Mouse (Mus musculus): ENCODE results near the gene Grin2c. TPM values are rescaled to one million over a fixed set of nuclear protein-coding genes. Genes with fewer than 3 reads are reported as not detected.

Grin2c gene
- total and polyA plus RNA-seq, 3 experiments, result not detected

DNA sequence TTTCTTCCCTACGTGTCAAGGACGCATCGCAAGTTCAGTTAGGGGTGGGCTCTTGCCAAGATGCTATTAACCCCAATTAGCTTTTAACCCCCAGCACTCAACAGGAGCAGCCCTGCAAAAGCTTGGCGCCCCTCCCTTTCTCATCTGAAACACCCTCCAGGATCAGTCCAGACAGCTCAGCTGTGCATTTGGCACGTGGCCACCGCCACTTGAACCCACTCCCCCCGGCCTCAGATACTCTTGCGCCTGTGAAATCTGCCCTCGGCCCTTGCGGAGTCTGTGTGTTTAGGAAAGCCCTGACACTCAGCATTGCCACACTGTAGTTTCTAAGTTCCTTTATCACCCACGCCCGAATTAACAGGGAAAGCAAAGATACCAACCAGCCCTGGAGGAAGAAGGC is 45.0 kb downstream of the Grin2c start:
- peaks cover 0 to 6% of the 10 kb centered on the region in 2 experiments; a peak in 2 of 4 replicates for H3K4me1 ChIP-seq (ENCODE audit: control insufficient read depth in 1 of 2, insufficient read depth in 2 of 2, low read length in 2 of 2)
- no peaks in the 10 kb centered on the region for H3K27me3 ChIP-seq (ENCODE audit: control insufficient read depth in 1 of 2, insufficient read depth in 2 of 2, low read length in 2 of 2)
- TF ChIP-seq UBTF (IDR thresholded peaks at IDR 0.05; ENCODE audit: borderline replicate concordance, insufficient read depth, low read depth, low read length) (no peak), MAFK (IDR thresholded peaks at IDR 0.05; ENCODE audit: borderline replicate concordance, low read depth, low read length) (no peak), KAT2A (conservative IDR thresholded peaks at IDR 0.05; ENCODE audit: low read depth, low read length) (no peak), JUND (IDR thresholded peaks at IDR 0.05; ENCODE audit: low read depth, low read length) (no peak), ZKSCAN1 (IDR thresholded peaks at IDR 0.05; ENCODE audit: low read depth, low read length) (no peak), CHD1 (IDR thresholded peaks at IDR 0.05; ENCODE audit: low read depth, low read length) (no peak), POLR2AphosphoS5 (IDR thresholded peaks at IDR 0.05; ENCODE audit: borderline replicate concordance, low read depth, low read length) (no peak), MEF2A (IDR thresholded peaks at IDR 0.05; ENCODE audit: extremely low read depth, insufficient replicate concordance, low read depth, low read length, poor library complexity, severe bottlenecking) (no peak), MYB (IDR thresholded peaks at IDR 0.05; ENCODE audit: low read depth, low read length) (no peak), TBP (IDR thresholded peaks at IDR 0.05; ENCODE audit: low read depth, low read length) (no peak), POLR2A (IDR thresholded peaks at IDR 0.05; ENCODE audit: control insufficient read depth in 1 of 2, insufficient read depth in 1 of 2, low read depth in 1 of 2, low read length in 2 of 2, poor library complexity in 1 of 2) (no peak), MAZ (IDR thresholded peaks at IDR 0.05; ENCODE audit: low read depth, low read length) (no peak), BHLHE40 (IDR thresholded peaks at IDR 0.05; ENCODE audit: borderline replicate concordance, low read depth, low read length) (no peak), E2F4 (IDR thresholded peaks at IDR 0.05; ENCODE audit: borderline replicate concordance, low read depth, low read length) (no peak), GABPA (IDR thresholded peaks at IDR 0.05; ENCODE audit: low read depth, low read length) (no peak), GATA1 (IDR thresholded peaks at IDR 0.05; ENCODE audit: low read depth, low read length) (no peak), RCOR1 (IDR thresholded peaks at IDR 0.05; ENCODE audit: low read depth, low read length) (no peak), EP300 (IDR thresholded peaks at IDR 0.05; ENCODE audit: low read depth in 1 of 2, low read length in 2 of 2) (no peak)
- H3K4me3 ChIP-seq (ENCODE audit: control insufficient read depth in 1 of 2, insufficient read depth in 1 of 2, low read depth in 2 of 2, low read length in 2 of 2), result no peak overlapping the region
- no peak overlapping the region for H3K27ac ChIP-seq (ENCODE audit: control insufficient read depth, low read depth, low read length)
- no peaks in the 10 kb centered on the region for H3K9me3 ChIP-seq (replicated peaks; ENCODE audit: insufficient read depth, low read length)
- no peak overlapping the region for H3K9ac ChIP-seq (ENCODE audit: control insufficient read depth, low read depth, low read length, poor library complexity, severe bottlenecking)
- DNase-seq (ENCODE audit: low read depth, low spot score), result no peak
- H3K36me3 ChIP-seq (ENCODE audit: control insufficient read depth in 1 of 2, insufficient read depth in 2 of 2, low read length in 2 of 2), result peaks cover 0 to 2% of the 10 kb centered on the region in 2 experiments; a peak in 3 of 4 replicates
- H3K79me2 ChIP-seq (ENCODE audit: control insufficient read depth, insufficient read depth, low read length, poor library complexity), result no peaks in the 10 kb centered on the region

DNA sequence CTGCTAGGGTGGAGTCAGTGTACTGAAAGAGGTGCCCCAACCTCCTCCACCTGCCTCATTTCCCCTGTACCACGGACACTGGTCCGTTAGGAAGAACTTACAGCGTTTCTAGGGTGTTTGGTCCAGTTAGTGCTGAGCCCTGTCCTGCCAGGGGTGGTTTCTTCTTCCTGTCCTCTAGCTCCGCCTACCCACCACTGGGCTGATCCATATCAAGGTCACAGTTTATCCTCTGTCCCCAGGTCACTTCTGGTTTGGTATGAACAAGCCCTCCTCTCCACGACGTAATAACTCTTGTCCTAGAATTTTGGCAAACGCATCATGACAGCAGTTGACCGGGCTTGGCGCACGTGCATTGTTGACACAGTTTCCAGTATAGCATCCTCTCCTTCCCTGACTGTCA is 47.4 kb downstream of the Grin2c start:
- Histone ChIP-seq H3K36me3 (ENCODE audit: control insufficient read depth in 1 of 2, insufficient read depth in 2 of 2, low read length in 2 of 2) (peaks cover 0 to 2% of the 10 kb centered on the region in 2 experiments; a peak in 3 of 4 replicates), H3K27ac (ENCODE audit: control insufficient read depth, low read depth, low read length) (no peak overlapping the region), H3K4me1 (ENCODE audit: control insufficient read depth in 1 of 2, insufficient read depth in 2 of 2, low read length in 2 of 2) (peaks cover 0 to 2% of the 10 kb centered on the region in 2 experiments; a peak in 2 of 4 replicates), H3K9ac (ENCODE audit: control insufficient read depth, low read depth, low read length, poor library complexity, severe bottlenecking) (no peak overlapping the region), H3K79me2 (ENCODE audit: control insufficient read depth, insufficient read depth, low read length, poor library complexity) (no peaks in the 10 kb centered on the region), H3K27me3 (ENCODE audit: control insufficient read depth in 1 of 2, insufficient read depth in 2 of 2, low read length in 2 of 2) (no peaks in the 10 kb centered on the region), H3K9me3 (replicated peaks; ENCODE audit: insufficient read depth, low read length) (no peaks in the 10 kb centered on the region), H3K4me3 (ENCODE audit: control insufficient read depth in 1 of 2, insufficient read depth in 1 of 2, low read depth in 2 of 2, low read length in 2 of 2) (no peak overlapping the region)
- no peak for TF ChIP-seq ETS1 (IDR thresholded peaks at IDR 0.05; ENCODE audit: low read depth, low read length)
- TF ChIP-seq EP300 (IDR thresholded peaks at IDR 0.05; ENCODE audit: low read depth in 1 of 2, low read length in 2 of 2), result no peak
- no peak for TF ChIP-seq MXI1 (IDR thresholded peaks at IDR 0.05; ENCODE audit: low read depth, low read length)
- no peak for TF ChIP-seq MYB (IDR thresholded peaks at IDR 0.05; ENCODE audit: low read depth, low read length)
- no peak for TF ChIP-seq GABPA (IDR thresholded peaks at IDR 0.05; ENCODE audit: low read depth, low read length)
- TF ChIP-seq ZMIZ1 (IDR thresholded peaks at IDR 0.05; ENCODE audit: low read depth, low read length), result no peak
- no peak for TF ChIP-seq SIN3A (IDR thresholded peaks at IDR 0.05; ENCODE audit: low read length)
- no peak for TF ChIP-seq JUND (IDR thresholded peaks at IDR 0.05; ENCODE audit: low read depth, low read length)
- no peak for TF ChIP-seq CTCF (IDR thresholded peaks at IDR 0.05 in 2 of 3, conservative IDR thresholded peaks at IDR 0.05 in 1 of 3; ENCODE audit: control insufficient read depth in 1 of 3, insufficient read depth in 1 of 3, low read depth in 2 of 3, low read length in 3 of 3, poor library complexity in 1 of 3, severe bottlenecking in 1 of 3)
- no peak for TF ChIP-seq USF1 (IDR thresholded peaks at IDR 0.05; ENCODE audit: low read depth, low read length)
- no peak for TF ChIP-seq MAFK (IDR thresholded peaks at IDR 0.05; ENCODE audit: borderline replicate concordance, low read depth, low read length)
- no peak for TF ChIP-seq SMC3 (IDR thresholded peaks at IDR 0.05; ENCODE audit: low read depth, low read length)
- TF ChIP-seq RAD21 (IDR thresholded peaks at IDR 0.05; ENCODE audit: low read depth, low read length), result no peak
- no peak for TF ChIP-seq HCFC1 (IDR thresholded peaks at IDR 0.05; ENCODE audit: low read depth, low read length)
- no peak for TF ChIP-seq GATA1 (IDR thresholded peaks at IDR 0.05; ENCODE audit: low read depth, low read length)
- TF ChIP-seq MAZ (IDR thresholded peaks at IDR 0.05; ENCODE audit: low read depth, low read length), result no peak
- no peak for TF ChIP-seq ZKSCAN1 (IDR thresholded peaks at IDR 0.05; ENCODE audit: low read depth, low read length)
- no peak for TF ChIP-seq ZNF384 (IDR thresholded peaks at IDR 0.05; ENCODE audit: low read depth, low read length)
- no peak for TF ChIP-seq POLR2A (IDR thresholded peaks at IDR 0.05; ENCODE audit: control insufficient read depth in 1 of 2, insufficient read depth in 1 of 2, low read depth in 1 of 2, low read length in 2 of 2, poor library complexity in 1 of 2)
- no peak for TF ChIP-seq E2F4 (IDR thresholded peaks at IDR 0.05; ENCODE audit: borderline replicate concordance, low read depth, low read length)
- no peak for DNase-seq (ENCODE audit: low read depth, low spot score)

All from MEL (cell line).